Mouse (Mus musculus): ENCODE data around the gene Fgr.
"Not testable (repeated sequence)": the region's sequence is repeated elsewhere in the genome, so short reads cannot be mapped to it uniquely, and the experiment has no call there.

The Fgr gene

GRCm38 (mm10) chr4:132973814-132974398 lies at the start of gene Fgr:
Gene Fgr (plus strand): TSS chr4:132974095.
- DNase-seq (ENCODE audit: low spot score in 2 of 2), result peak; percentile 47 to 65

GRCm38 (mm10) chr4:132926520-132926919 lies 47.4 kb upstream of the Fgr start:
- not testable (repeated sequence) for DNase-seq (ENCODE audit: low spot score in 2 of 2)

GRCm38 (mm10) chr4:132930784-132931183 lies 43.1 kb upstream of the Fgr start:
- DNase-seq (ENCODE audit: low spot score in 2 of 2), result peak; percentile 41 to 73

- DNase-seq (ENCODE audit: low spot score in 2 of 2), result no peak
Measured at GRCm38 (mm10) chr4:132932752-132933404, 41.0 kb upstream of the Fgr start.

- DNase-seq (ENCODE audit: low spot score in 2 of 2), result no peak
Measured at GRCm38 (mm10) chr4:132934639-132935038, 39.3 kb upstream of the Fgr start.

GRCm38 (mm10) chr4:132938181-132938941 lies 35.5 kb upstream of the Fgr start:
- DNase-seq (ENCODE audit: low spot score in 2 of 2), result no peak

- peak; percentile 73 to 85 for DNase-seq (ENCODE audit: low spot score in 2 of 2)
Measured at GRCm38 (mm10) chr4:132939421-132940127, 34.3 kb upstream of the Fgr start.

- DNase-seq (ENCODE audit: low spot score in 2 of 2), result no peak
Measured at GRCm38 (mm10) chr4:132941012-132941729, 32.7 kb upstream of the Fgr start.

GRCm38 (mm10) chr4:132943088-132943487 lies 30.8 kb upstream of the Fgr start:
- no peak for DNase-seq (ENCODE audit: low spot score in 2 of 2)

- no peak for DNase-seq (ENCODE audit: low spot score in 2 of 2)
Measured at GRCm38 (mm10) chr4:132944106-132944505, 29.8 kb upstream of the Fgr start.

- no peak for DNase-seq (ENCODE audit: low spot score in 2 of 2)
Measured at GRCm38 (mm10) chr4:132944776-132945175, 29.1 kb upstream of the Fgr start.

GRCm38 (mm10) chr4:132945261-132946046 lies 28.4 kb upstream of the Fgr start:
- peak; percentile 83 to 86 for DNase-seq (ENCODE audit: low spot score in 2 of 2)

GRCm38 (mm10) chr4:132946047-132947001 lies 27.6 kb upstream of the Fgr start:
- DNase-seq (ENCODE audit: low spot score in 2 of 2), result peak; percentile 65 to 78

- DNase-seq (ENCODE audit: low spot score in 2 of 2), result no peak
Measured at GRCm38 (mm10) chr4:132949882-132950532, 23.9 kb upstream of the Fgr start.

- no peak for DNase-seq (ENCODE audit: low spot score in 2 of 2)
Measured at GRCm38 (mm10) chr4:132950999-132951398, 22.9 kb upstream of the Fgr start.

- no peak for DNase-seq (ENCODE audit: low spot score in 2 of 2)
Measured at GRCm38 (mm10) chr4:132954530-132955394, 19.1 kb upstream of the Fgr start.

GRCm38 (mm10) chr4:132955395-132955791 lies 18.5 kb upstream of the Fgr start:
- no peak for DNase-seq (ENCODE audit: low spot score in 2 of 2)

All from spleen, postnatal 10 days (tissue).